Mouse (Mus musculus) Patski (cell line): Measurements from ENCODE around the gene Pemt. TPM values are rescaled to one million over a fixed set of nuclear protein-coding genes. Genes with fewer than 3 reads are reported as not detected.

ENCODE experiments used
- ATAC-seq: fragments of 100-300 bp; one replicate; pipeline ENCODE4 v1.8.0; 2021
- CTCF ChIA-PET: fragments of 350-600 bp; sonication (Branson Sonifier 250); formaldehyde crosslinking; loops from one replicate; lab custom pipeline; 2022; ENCODE audit warnings: inconsistent platforms; lab: Charles Lee
- POLR2A ChIA-PET: fragments of 350-600 bp; sonication (Branson Sonifier 250); formaldehyde crosslinking; loops from one replicate; lab custom pipeline; 2022; ENCODE audit warnings: antibody characterized with exemption, inconsistent platforms; lab: Charles Lee
- DNase-seq: peaks from one replicate; pipeline ENCODE4 v3.0.0-alpha.2; 2011; ENCODE audit warnings: low read depth, low spot score
- H3K27me3 ChIP-seq: fragments of 371-371 bp; one replicate; pipeline ENCODE4 v1.5.1; 2021
- CTCF ChIP-seq: fragments of 100-300 bp; IDR thresholded peaks from one replicate; pipeline ENCODE4 v1.5.1; 2021
- in situ Hi-C: fragments of 300-500 bp; cut with MboI; formaldehyde crosslinking; loops from 3 replicates; pipeline ENCODE4 v1.11.1; 2018; ENCODE audit warnings: low pct_unique_long_range_greater_than_20kb, mixed read lengths
- polyA plus RNA-seq: library from polyadenylated mRNA; unstranded; gene quantifications from one replicate; pipeline ENCODE4 v1.2.3, GENCODE M21; 2021

Pemt gene
- polyA plus RNA-seq, 1 experiment from 2014 or later, result 6.9 TPM

DNA sequence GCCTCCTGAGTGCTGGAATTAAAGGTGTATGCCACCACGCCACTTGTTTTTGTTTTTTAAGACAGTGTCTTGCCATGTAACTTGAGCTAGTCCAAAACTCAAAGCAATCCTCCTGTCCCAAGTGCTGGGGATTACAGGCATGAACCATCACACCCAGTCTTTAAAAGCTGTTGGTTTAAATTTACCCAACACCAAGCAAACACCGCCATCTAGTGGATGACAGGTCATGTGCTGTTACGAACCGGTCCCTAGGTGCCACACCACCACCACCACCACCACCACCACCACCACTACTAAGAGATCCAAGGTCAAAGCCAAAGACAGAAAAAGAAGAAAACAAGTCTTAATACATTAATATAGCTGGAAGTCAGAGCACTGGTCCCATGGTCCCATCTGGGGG, 30.5 kb upstream of the Pemt start:
- TF ChIP-seq CTCF, result peak; percentile 59
- ATAC-seq (no peak), DNase-seq (peak; percentile 31)
- POLR2A ChIA-PET, result interaction anchor here (0.9 kb wide), 1 partner anchor 198 kb away, joined by 3 read pairs; no protein-coding TSS in a partner anchor
- in situ Hi-C loops, result loop anchor here (5.0 to 25.0 kb wide), 3 partner anchors 109 to 211 kb away; no protein-coding TSS in a partner anchor
- CTCF ChIA-PET, result interaction anchor here (0.8 to 1.9 kb wide), 11 partner anchors 9 to 240 kb away, joined by 3 to 10 read pairs (median 3); partner anchors contain the start of gene Rasd1
- peaks cover 6% of the 10 kb centered on the region for H3K27me3 ChIP-seq

DNA sequence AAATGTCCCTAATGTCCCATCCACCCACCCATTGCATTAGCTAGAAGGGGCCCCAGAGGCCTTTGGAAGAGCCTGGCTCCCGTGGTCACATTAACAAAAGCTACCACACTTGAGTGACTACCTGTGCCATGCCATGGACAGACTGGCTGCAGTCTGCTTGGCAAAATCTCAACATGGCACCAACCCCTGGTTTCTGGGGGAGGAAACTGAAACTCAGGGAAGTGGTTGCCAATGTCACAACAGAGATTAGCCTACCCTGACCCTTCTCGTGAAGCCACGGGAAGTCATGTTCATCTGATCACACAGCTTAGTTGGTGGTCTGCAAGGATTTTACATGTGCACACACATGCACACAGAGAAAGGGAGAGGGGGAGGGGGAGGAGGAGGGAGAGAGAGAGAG, 29.9 kb upstream of the Pemt start:
- ATAC-seq (no peak), DNase-seq (no peak)
- ChIA-PET CTCF (interaction anchor here (0.8 to 1.9 kb wide), 8 partner anchors 10 to 196 kb away, joined by 3 to 10 read pairs (median 4); partner anchors contain the start of gene Rasd1), POLR2A (interaction anchor here (0.6 to 0.7 kb wide), 2 partner anchors 112 to 161 kb away, joined by 3 read pairs; partner anchors contain the start of gene Rasd1)
- in situ Hi-C loops, result loop anchor here (5.0 to 25.0 kb wide), 3 partner anchors 109 to 211 kb away; no protein-coding TSS in a partner anchor
- H3K27me3 ChIP-seq, result peaks cover 6% of the 10 kb centered on the region
- TF ChIP-seq CTCF, result no peak

DNA sequence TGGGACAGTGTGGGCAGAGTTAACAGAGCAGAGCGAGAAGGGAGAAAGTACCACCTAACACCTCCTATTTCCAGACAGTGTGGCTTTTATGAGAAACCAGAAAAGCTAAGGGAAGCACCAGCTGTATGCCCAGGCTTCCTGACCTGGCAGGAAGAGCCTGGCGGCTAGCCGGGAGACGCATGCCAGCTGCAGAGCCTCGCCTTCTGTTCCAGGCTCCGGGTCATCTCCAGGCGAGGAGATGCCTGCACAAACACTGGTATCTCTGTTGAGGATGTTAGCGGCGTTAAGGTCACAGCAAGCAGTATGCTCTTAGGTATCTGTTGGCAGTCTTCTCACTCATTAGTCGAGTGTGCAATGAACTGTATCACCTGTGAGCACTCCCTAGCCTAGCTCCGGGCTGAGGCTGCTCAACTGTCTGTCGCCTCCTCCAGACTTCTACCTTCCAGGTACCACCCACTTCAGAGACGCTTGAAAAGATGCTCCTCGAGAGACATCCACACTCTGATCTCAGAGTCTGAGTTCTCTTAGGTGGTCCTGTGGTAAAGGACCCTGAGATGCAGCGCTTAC, 27.7 kb upstream of the Pemt start:
- POLR2A ChIA-PET, result no interaction called here
- H3K27me3 ChIP-seq, result no peaks in the 10 kb centered on the region
- ATAC-seq (no peak), DNase-seq (no peak)
- CTCF ChIA-PET, result no interaction called here
- TF ChIP-seq CTCF, result no peak
- in situ Hi-C loops, result no loop called here

DNA sequence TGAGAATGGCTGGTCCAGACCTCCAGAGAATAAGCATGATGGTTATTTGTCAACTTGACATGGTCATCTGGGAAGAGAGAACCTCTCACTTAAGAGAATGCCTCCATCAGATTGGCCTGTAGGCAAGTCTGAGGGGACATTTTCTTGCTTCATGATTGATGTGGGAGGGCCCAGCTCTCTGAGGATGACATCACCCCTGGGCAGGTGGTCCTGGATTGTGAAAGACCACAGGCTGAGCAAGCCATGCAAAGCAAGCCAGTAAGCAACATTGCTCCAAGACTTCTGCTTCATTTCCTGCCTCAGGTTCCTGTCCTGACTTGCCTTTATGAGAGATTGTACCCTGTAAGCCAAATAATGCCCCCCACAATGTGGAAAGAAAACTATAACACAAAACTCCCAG, 26.8 kb upstream of the Pemt start:
- TF ChIP-seq CTCF, result no peak
- ChIA-PET POLR2A (no interaction called here), CTCF (no interaction called here)
- H3K27me3 ChIP-seq, result no peaks in the 10 kb centered on the region
- no peak for DNase-seq
- in situ Hi-C loops, result no loop called here
- ATAC-seq, result no peak

DNA sequence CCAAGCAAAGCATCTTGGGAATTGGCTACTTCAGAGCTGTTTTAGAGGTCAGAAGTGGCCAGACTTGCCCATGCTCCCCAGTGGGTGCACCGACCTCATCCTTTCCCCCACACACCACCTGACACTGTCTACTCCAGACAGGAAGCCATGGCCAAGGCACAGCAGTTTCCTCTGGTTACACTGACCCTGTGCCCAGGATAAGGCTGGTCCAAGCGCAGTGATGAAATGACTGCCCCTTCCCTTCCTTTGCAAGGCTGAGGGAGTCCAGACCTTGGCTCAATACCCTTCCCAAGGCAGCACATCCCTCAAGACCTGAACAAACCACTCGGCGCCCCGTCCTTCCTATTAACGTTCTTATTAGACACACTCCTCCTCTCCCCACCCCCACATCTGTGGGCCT, 24.9 kb upstream of the Pemt start:
- CTCF ChIA-PET, result no interaction called here
- no peak for DNase-seq

DNA sequence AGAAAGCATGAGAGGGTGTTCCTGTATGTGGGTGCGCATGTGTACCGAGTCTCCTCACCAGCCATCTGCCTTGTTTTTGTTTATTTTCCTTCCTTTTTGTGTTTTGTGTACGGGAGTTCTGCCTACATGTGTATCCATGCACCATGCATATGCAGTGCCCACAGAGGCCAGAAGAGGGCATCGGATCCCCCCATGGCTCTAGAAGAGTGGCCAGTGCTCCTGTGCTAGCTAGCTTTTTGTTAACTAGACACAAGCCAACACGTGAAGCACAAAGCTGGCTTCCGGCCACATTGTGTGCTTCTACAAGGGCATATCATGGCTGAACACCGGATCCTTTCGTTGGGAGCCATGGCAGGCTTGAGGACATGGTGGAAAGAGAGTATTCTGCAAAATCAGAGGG, 24.3 kb upstream of the Pemt start:
- TF ChIP-seq CTCF, result peak; percentile 69
- ChIA-PET POLR2A (no interaction called here), CTCF (no interaction called here)
- ATAC-seq (no peak), DNase-seq (no peak)
- in situ Hi-C loops, result no loop called here
- H3K27me3 ChIP-seq, result no peaks in the 10 kb centered on the region

More for the DNA sequence above, 24.9 kb upstream of the Pemt start:
- no peak for TF ChIP-seq CTCF
- H3K27me3 ChIP-seq, result no peaks in the 10 kb centered on the region
- no peak for ATAC-seq
- in situ Hi-C loops, result no loop called here
- POLR2A ChIA-PET, result no interaction called here

DNA sequence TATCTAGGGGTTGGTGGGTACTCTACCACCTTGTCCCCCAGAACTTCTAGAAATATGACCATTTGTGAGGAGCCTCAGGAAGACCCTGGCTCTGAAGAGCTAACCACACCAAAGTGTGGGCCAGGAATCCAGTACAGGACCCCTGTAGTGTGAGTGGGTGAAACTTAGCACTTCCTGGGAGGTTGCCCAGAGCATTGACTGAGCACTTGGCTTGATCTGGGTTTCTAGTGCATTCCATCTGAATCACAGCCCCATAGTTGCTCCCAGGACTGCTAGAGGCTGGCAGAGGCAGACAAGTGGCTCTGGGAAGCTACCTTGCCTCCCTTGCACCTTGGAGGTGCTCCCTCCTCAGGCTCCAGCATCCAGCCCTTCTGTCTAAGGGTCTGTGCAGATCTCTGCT, 22.3 kb upstream of the Pemt start:
- ChIA-PET CTCF (interaction anchor here (0.9 to 1.6 kb wide), 2 partner anchors 9 to 41 kb away, joined by 3 to 7 read pairs; no protein-coding TSS in a partner anchor), POLR2A (no interaction called here)
- ATAC-seq, result no peak
- in situ Hi-C loops, result no loop called here
- no peak for DNase-seq
- no peaks in the 10 kb centered on the region for H3K27me3 ChIP-seq
- TF ChIP-seq CTCF, result no peak

DNA sequence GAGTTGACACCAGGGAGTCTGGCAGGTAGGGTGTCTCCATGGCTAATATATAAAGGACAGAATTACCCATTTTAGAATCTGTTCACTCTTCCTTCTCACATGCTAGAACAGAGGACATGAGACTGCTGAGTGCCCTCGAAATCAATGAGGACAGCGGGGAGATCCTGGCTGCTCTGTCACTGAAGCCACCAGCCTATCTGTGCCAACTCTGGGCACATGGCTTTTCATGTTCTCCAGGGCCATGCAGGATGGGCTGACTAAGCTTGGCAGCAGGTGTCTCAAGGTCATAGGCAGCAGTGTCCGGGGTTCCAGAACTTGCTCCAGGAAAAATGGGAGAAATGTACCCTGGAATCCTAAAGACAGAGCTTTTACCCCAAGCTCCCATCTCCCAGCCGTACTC, 21.4 kb upstream of the Pemt start:
- POLR2A ChIA-PET, result interaction anchor here (0.6 kb wide), 1 partner anchor 509 kb away, joined by 4 read pairs; no protein-coding TSS in a partner anchor
- in situ Hi-C loops, result no loop called here

DNA sequence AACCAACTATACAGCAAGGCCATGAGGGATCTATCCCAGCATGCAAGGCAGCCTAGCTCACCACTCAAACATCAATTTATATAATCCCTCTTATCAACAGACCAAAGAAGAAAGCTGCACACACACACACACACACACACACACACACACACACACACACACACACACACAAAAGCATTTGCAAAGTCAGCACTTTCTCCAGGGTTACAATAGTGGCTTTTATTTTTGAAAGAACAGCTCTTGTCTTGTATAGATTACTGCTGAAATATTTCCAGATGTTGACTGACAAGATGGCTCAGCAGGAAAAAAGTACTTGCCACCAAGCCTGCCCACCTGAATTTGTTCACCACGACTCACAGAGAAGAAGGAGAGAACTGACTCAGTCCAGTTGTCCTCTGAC, 19.0 kb upstream of the Pemt start:
- no peak for DNase-seq
- CTCF ChIA-PET, result no interaction called here

More for the DNA sequence above, 21.4 kb upstream of the Pemt start:
- no peak for ATAC-seq
- TF ChIP-seq CTCF, result no peak
- no peaks in the 10 kb centered on the region for H3K27me3 ChIP-seq
- no peak for DNase-seq
- CTCF ChIA-PET, result interaction anchor here (1.6 kb wide), 1 partner anchor 10 kb away, joined by 7 read pairs; no protein-coding TSS in a partner anchor

DNA sequence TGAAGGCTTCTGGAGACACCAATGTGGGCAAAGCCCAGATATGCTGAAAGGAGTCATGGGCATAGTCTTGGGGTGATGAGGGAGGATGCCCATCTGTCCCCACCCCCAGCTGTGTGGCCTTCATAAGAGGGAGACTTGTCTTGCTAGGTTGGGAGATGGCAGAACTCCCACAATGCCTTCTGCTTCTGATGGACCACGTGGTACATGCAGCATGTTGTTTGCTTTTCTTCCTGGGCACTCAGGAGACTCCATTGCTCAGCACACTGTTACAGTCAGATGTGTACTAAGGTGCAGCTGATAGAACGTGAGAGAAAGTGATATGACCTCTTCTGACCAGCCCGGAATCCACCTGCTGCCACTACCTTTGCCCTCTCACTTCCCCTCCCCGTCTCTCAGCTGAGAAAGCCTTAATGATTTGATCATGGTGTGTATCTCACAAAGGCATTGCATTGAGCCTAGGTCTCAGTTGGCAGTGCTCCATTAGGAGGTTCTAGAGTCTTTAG, 15.3 kb upstream of the Pemt start:
- no peak for TF ChIP-seq CTCF
- ATAC-seq (no peak), DNase-seq (no peak)
- in situ Hi-C loops, result no loop called here
- peaks cover 7% of the 10 kb centered on the region for H3K27me3 ChIP-seq
- ChIA-PET POLR2A (interaction anchor here (0.6 to 1.0 kb wide), 2 partner anchors 12 to 25 kb away, joined by 3 to 4 read pairs; no protein-coding TSS in a partner anchor), CTCF (no interaction called here)

More for the DNA sequence above, 19.0 kb upstream of the Pemt start:
- no peak for ATAC-seq
- POLR2A ChIA-PET, result no interaction called here
- in situ Hi-C loops, result no loop called here
- H3K27me3 ChIP-seq, result no peaks in the 10 kb centered on the region
- TF ChIP-seq CTCF, result no peak

DNA sequence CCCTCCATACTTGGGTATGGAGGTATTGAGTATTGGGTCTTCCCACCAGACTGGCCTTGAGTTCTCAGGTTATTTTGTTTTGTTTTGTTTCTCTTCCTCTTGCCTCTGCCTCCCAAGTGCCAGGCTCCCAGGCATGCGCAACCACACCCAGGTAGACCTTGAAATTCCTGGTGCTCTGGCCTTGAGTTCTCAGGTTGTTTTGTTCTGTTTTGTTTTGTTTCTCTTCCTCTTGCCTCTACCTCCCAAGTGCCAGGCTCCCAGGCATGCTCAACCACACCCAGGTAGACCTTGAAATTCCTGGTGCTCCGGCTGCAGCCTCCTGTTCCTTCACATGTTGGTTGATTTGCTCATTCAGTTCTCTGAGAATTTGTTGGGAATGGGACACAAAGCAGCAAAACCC, 13.7 kb upstream of the Pemt start:
- in situ Hi-C loops, result no loop called here
- no peak for DNase-seq
- ChIA-PET POLR2A (no interaction called here), CTCF (no interaction called here)
- peaks cover 7% of the 10 kb centered on the region for H3K27me3 ChIP-seq
- TF ChIP-seq CTCF, result no peak
- no peak for ATAC-seq
